Comparison of ENCODE assay signal across 10 mouse cellular contexts in genomic region chr2:68124751-68125150, GRCm38 (mm10).
DNase-seq lines count a peak whose midpoint lies in the region; ATAC-seq and TF ChIP-seq lines count a peak whose summit lies in the region.
"Had no signal": no experiment of that assay in that cellular context is flagged by ENCODE, and none has a peak within 500 bp of the region (broad histone marks: within the 10 kb centered on the region; RNA-seq: fewer than 3 reads in every experiment).

No protein-coding gene starts in this region.

- no peaks in the 10 kb centered on the region for H3K27me3 ChIP-seq in kidney, embryonic 16.5 days (ENCODE audit: insufficient read depth, low read length)
- no peaks in the 10 kb centered on the region for H3K27me3 ChIP-seq in forebrain, embryonic 15.5 days
- H3K27me3 ChIP-seq: hindbrain, embryonic 15.5 days had no signal

- 0 out of 2 replicates have a peak, but pooled peaks cover 3% of the 10 kb centered on the region for H3K9me3 ChIP-seq in kidney, embryonic 16.5 days (ENCODE audit: low read length)
- no peaks in the 10 kb centered on the region for H3K9me3 ChIP-seq in ES-E14 (ENCODE audit: control insufficient read depth, insufficient read depth, low read depth, low read length)
- no peaks in the 10 kb centered on the region for H3K9me3 ChIP-seq in forebrain, embryonic 15.5 days
- H3K9me3 ChIP-seq: hindbrain, embryonic 15.5 days had no signal

- no peak overlapping the region for H3K9ac ChIP-seq in kidney, embryonic 16.5 days (replicated peaks; ENCODE audit: low read length)
- no peak overlapping the region for H3K9ac ChIP-seq in ES-E14 (ENCODE audit: insufficient read depth, low read depth, low read length, poor library complexity, severe bottlenecking)
- H3K9ac ChIP-seq in forebrain, embryonic 15.5 days (replicated peaks) = no peak overlapping the region
- H3K9ac ChIP-seq: hindbrain, embryonic 15.5 days had no signal

- in situ Hi-C loops in ES-E14 (cut with MboI; ENCODE audit: low sequenced_read_pairs in 2 of 2, unreplicated experiment in 2 of 2) = loop anchor here in 1 of 2 experiments (25.0 kb wide), 1 partner anchor 213 kb away; no protein-coding TSS in a partner anchor

- H3K36me3 ChIP-seq in kidney, embryonic 16.5 days (ENCODE audit: insufficient read depth, low read length) = no peaks in the 10 kb centered on the region
- no peaks in the 10 kb centered on the region for H3K36me3 ChIP-seq in ES-E14 (ENCODE audit: control insufficient read depth, insufficient read depth, low read length, poor library complexity, severe bottlenecking)
- no peaks in the 10 kb centered on the region for H3K36me3 ChIP-seq in forebrain, embryonic 15.5 days
- H3K36me3 ChIP-seq: hindbrain, embryonic 15.5 days had no signal

- no peak for ATAC-seq in kidney, embryonic 16.5 days (ENCODE audit: low FRiP score, low TSS enrichment)
- ATAC-seq in forebrain, embryonic 15.5 days (replicated peaks) = no peak

- 57% methylated on average over 6 of the region's 6 CpGs for WGBS in kidney, embryonic 16.5 days
- 64% methylated on average over 6 of the region's 6 CpGs for WGBS in forebrain, embryonic 15.5 days

- no peak overlapping the region for H3K4me2 ChIP-seq in kidney, embryonic 16.5 days (replicated peaks; ENCODE audit: low read depth, low read length)
- no peak overlapping the region for H3K4me2 ChIP-seq in forebrain, embryonic 15.5 days (replicated peaks)
- H3K4me2 ChIP-seq: hindbrain, embryonic 15.5 days had no signal

- H3K4me3 ChIP-seq in kidney, embryonic 16.5 days (ENCODE audit: low read length) = no peak overlapping the region
- H3K4me3 ChIP-seq in ES-E14 (ENCODE audit: insufficient read depth in 1 of 2, low read depth in 1 of 2, low read length in 2 of 2, poor library complexity in 1 of 2, severe bottlenecking in 1 of 2) = no peak overlapping the region
- H3K4me3 ChIP-seq in forebrain, embryonic 15.5 days = no peak overlapping the region
- H3K4me3 ChIP-seq: hindbrain, embryonic 15.5 days; myocyte had no signal

- no peaks in the 10 kb centered on the region for H3K4me1 ChIP-seq in kidney, embryonic 16.5 days (ENCODE audit: insufficient read depth, low read length)
- no peaks in the 10 kb centered on the region for H3K4me1 ChIP-seq in ES-E14 (ENCODE audit: control insufficient read depth in 2 of 2, insufficient read depth in 2 of 2, low read length in 2 of 2, poor library complexity in 1 of 2)
- no peaks in the 10 kb centered on the region for H3K4me1 ChIP-seq in forebrain, embryonic 15.5 days
- H3K4me1 ChIP-seq: hindbrain, embryonic 15.5 days had no signal

- peak; percentile 3 for DNase-seq in kidney, adult 9 months
- peak; percentile 19 for DNase-seq in ES-E14 (ENCODE audit: low read depth, low spot score)
- peak; percentile 10 for DNase-seq in adrenal gland, postnatal 25 days
- DNase-seq in lung, postnatal 14 days = peak; percentile 4
- DNase-seq in c-Kit-positive CD71-positive TER-119-positive erythroid progenitor cells, embryonic 14.5 days (ENCODE audit: low spot score) = no peak
- DNase-seq: gastrocnemius, postnatal 10 days had no signal

- H3K27ac ChIP-seq in kidney, embryonic 16.5 days (ENCODE audit: low read length) = no peak overlapping the region
- no peak overlapping the region for H3K27ac ChIP-seq in ES-E14 (ENCODE audit: insufficient read depth, low read depth, low read length, poor library complexity, severe bottlenecking)
- H3K27ac ChIP-seq in forebrain, embryonic 15.5 days (replicated peaks) = no peak overlapping the region
- H3K27ac ChIP-seq: hindbrain, embryonic 15.5 days had no signal

TF ChIP-seq in ES-E14, 5 proteins besides CTCF, POLR2A, EP300 and RAD21:
- TF ChIP-seq ZC3H11A (IDR thresholded peaks at IDR 0.05; ENCODE audit: borderline replicate concordance, low read depth, low read length) (no peak), MAFK (IDR thresholded peaks at IDR 0.05; ENCODE audit: insufficient read depth, low read depth, low read length) (no peak), CHD2 (IDR thresholded peaks at IDR 0.05; ENCODE audit: low read depth, low read length) (no peak), ZNF384 (IDR thresholded peaks at IDR 0.05; ENCODE audit: low read depth, low read length) (no peak), HCFC1 (IDR thresholded peaks at IDR 0.05; ENCODE audit: borderline replicate concordance, insufficient read depth, low read length) (no peak)
